Mouse (Mus musculus) MEL (cell line): Measurements from ENCODE around the gene Prcc. TPM values are rescaled to one million over a fixed set of nuclear protein-coding genes. Genes with fewer than 3 reads are reported as not detected.
"Not testable (repeated sequence)": the region's sequence is repeated elsewhere in the genome, so short reads cannot be mapped to it uniquely, and the experiment has no call there.

Experiments
- DNase-seq: peaks from one replicate; pipeline ENCODE4 v3.0.0; 2011; ENCODE audit warnings: low read depth, low spot score
- H3K27ac ChIP-seq: 2 replicates; pipeline ENCODE4 v1.5.1; 2012; ENCODE audit warnings: low read depth, mild to moderate bottlenecking, control low read depth, low read length, moderate library complexity; ENCODE audit not compliant: control insufficient read depth
- H3K27me3 ChIP-seq, 2 experiments: fragments of 150-350 bp in 1 of 2; sonication (generic) in 1 of 2; 2 replicates each; pipeline ENCODE4 v1.6.1; 2012; ENCODE audit warnings: low read length in 2 of 2, mild to moderate bottlenecking in 2 of 2, improper control_type of control experiment in 1 of 2, moderate library complexity in 1 of 2; ENCODE audit not compliant: insufficient read depth in 2 of 2, control insufficient read depth in 1 of 2
- H3K36me3 ChIP-seq, 2 experiments: 2 replicates each; pipeline ENCODE4 v1.6.1; 2012 to 2014; ENCODE audit warnings: low read length in 2 of 2, improper control_type of control experiment in 1 of 2, inconsistent platforms in 1 of 2, mild to moderate bottlenecking in 1 of 2; ENCODE audit not compliant: insufficient read depth in 2 of 2, control insufficient read depth in 1 of 2
- H3K4me1 ChIP-seq, 2 experiments: fragments of 150-350 bp in 1 of 2; sonication (generic) in 1 of 2; 2 replicates each; pipeline ENCODE4 v1.6.1; 2012; ENCODE audit warnings: low read length in 2 of 2, improper control_type of control experiment in 1 of 2, mild to moderate bottlenecking in 1 of 2; ENCODE audit not compliant: insufficient read depth in 2 of 2, control insufficient read depth in 1 of 2
- H3K4me3 ChIP-seq, 2 experiments: fragments of 150-350 bp in 1 of 2; sonication (generic) in 1 of 2; 2 replicates each; pipeline ENCODE4 v1.5.1; 2012; ENCODE audit warnings: low read depth in 2 of 2, low read length in 2 of 2, mild to moderate bottlenecking in 2 of 2, moderate library complexity in 2 of 2, control low read depth in 1 of 2, improper control_type of control experiment in 1 of 2; ENCODE audit not compliant: control insufficient read depth in 1 of 2, insufficient read depth in 1 of 2
- H3K79me2 ChIP-seq: 2 replicates; pipeline ENCODE4 v1.6.1; 2012; ENCODE audit warnings: mild to moderate bottlenecking, low read length, moderate library complexity; ENCODE audit not compliant: control insufficient read depth, poor library complexity, insufficient read depth
- H3K9ac ChIP-seq: 2 replicates; pipeline ENCODE4 v1.6.1; 2012; ENCODE audit warnings: low read depth, mild to moderate bottlenecking, control low read depth, low read length, moderate library complexity; ENCODE audit not compliant: control insufficient read depth, poor library complexity, severe bottlenecking
- H3K9me3 ChIP-seq: fragments of 150-350 bp; sonication (generic); replicated peaks from 2 replicates; pipeline ENCODE4 v1.6.1; 2012; ENCODE audit warnings: mild to moderate bottlenecking, low read length, improper control_type of control experiment, moderate library complexity; ENCODE audit not compliant: insufficient read depth
- BHLHE40 ChIP-seq: IDR thresholded peaks from 2 replicates; pipeline ENCODE4 v1.6.1; 2012; ENCODE audit warnings: low read depth, mild to moderate bottlenecking, inconsistent platforms, low read length, improper control_type of control experiment, borderline replicate concordance
- CHD1 ChIP-seq: IDR thresholded peaks from 2 replicates; pipeline ENCODE4 v1.6.1; 2012; ENCODE audit warnings: low read depth, mild to moderate bottlenecking, inconsistent platforms, low read length, improper control_type of control experiment
- CHD2 ChIP-seq: IDR thresholded peaks from 2 replicates; pipeline ENCODE4 v1.6.1; 2011; ENCODE audit warnings: low read length, improper control_type of control experiment
- ELF1 ChIP-seq: IDR thresholded peaks from 2 replicates; pipeline ENCODE4 v1.6.1; 2014; ENCODE audit warnings: low read depth, mild to moderate bottlenecking, inconsistent platforms, low read length, improper control_type of control experiment, moderate library complexity
- ETS1 ChIP-seq: IDR thresholded peaks from 2 replicates; pipeline ENCODE4 v1.6.1; 2012; ENCODE audit warnings: low read depth, mild to moderate bottlenecking, inconsistent platforms, low read length, improper control_type of control experiment, moderate library complexity
- GATA1 ChIP-seq: IDR thresholded peaks from 2 replicates; pipeline ENCODE4 v1.6.1; 2011; ENCODE audit warnings: low read depth, low read length, improper control_type of control experiment
- JUND ChIP-seq: IDR thresholded peaks from 2 replicates; pipeline ENCODE4 v1.6.1; 2011; ENCODE audit warnings: low read depth, mild to moderate bottlenecking, improper control_type of control experiment, low read length
- MAX ChIP-seq: IDR thresholded peaks from 2 replicates; pipeline ENCODE4 v1.6.1; 2011; ENCODE audit warnings: low read length, improper control_type of control experiment
- MEF2A ChIP-seq: IDR thresholded peaks from 2 replicates; pipeline ENCODE4 v1.6.1; 2014; ENCODE audit warnings: low read depth, mild to moderate bottlenecking, inconsistent platforms, low read length, improper control_type of control experiment; ENCODE audit not compliant: poor library complexity, insufficient replicate concordance, severe bottlenecking; ENCODE audit errors: extremely low read depth
- MXI1 ChIP-seq: IDR thresholded peaks from 2 replicates; pipeline ENCODE4 v1.6.1; 2011; ENCODE audit warnings: mild to moderate bottlenecking, low read depth, low read length, improper control_type of control experiment
- MYC ChIP-seq: IDR thresholded peaks from 2 replicates; pipeline ENCODE4 v1.6.1; 2011; ENCODE audit warnings: low read depth, mild to moderate bottlenecking, low read length, improper control_type of control experiment, moderate library complexity
- NELFE ChIP-seq: IDR thresholded peaks from 2 replicates; pipeline ENCODE4 v1.6.1; 2011; ENCODE audit warnings: low read depth, low read length, improper control_type of control experiment
- NRF1 ChIP-seq: IDR thresholded peaks from 2 replicates; pipeline ENCODE4 v1.6.1; 2014; ENCODE audit warnings: low read depth, mild to moderate bottlenecking, inconsistent platforms, low read length, improper control_type of control experiment, moderate library complexity; ENCODE audit not compliant: poor library complexity, insufficient read depth, severe bottlenecking
- POLR2A ChIP-seq, 2 experiments: IDR thresholded peaks; 2 replicates each; pipeline ENCODE4 v1.6.1; 2011 to 2012; ENCODE audit warnings: low read length in 2 of 2, mild to moderate bottlenecking in 2 of 2, control low read depth in 1 of 2, improper control_type of control experiment in 1 of 2, low read depth in 1 of 2, moderate library complexity in 1 of 2; ENCODE audit not compliant: control insufficient read depth in 1 of 2, insufficient read depth in 1 of 2, poor library complexity in 1 of 2
- RAD21 ChIP-seq: IDR thresholded peaks from 2 replicates; pipeline ENCODE4 v1.6.1; 2011; ENCODE audit warnings: mild to moderate bottlenecking, low read depth, low read length, improper control_type of control experiment
- SIN3A ChIP-seq: IDR thresholded peaks from 2 replicates; pipeline ENCODE4 v1.6.1; 2012; ENCODE audit warnings: low read length, improper control_type of control experiment, inconsistent platforms
- SMC3 ChIP-seq: IDR thresholded peaks from 2 replicates; pipeline ENCODE4 v1.6.1; 2011; ENCODE audit warnings: low read depth, low read length, improper control_type of control experiment
- TAL1 ChIP-seq: IDR thresholded peaks from 2 replicates; pipeline ENCODE4 v1.6.1; 2012; ENCODE audit warnings: mild to moderate bottlenecking, inconsistent platforms, low read length, moderate library complexity, mixed read lengths
- TBP ChIP-seq: IDR thresholded peaks from 2 replicates; pipeline ENCODE4 v1.8.0; 2011; ENCODE audit warnings: low read depth, low read length, improper control_type of control experiment
- TCF12 ChIP-seq: IDR thresholded peaks from 2 replicates; pipeline ENCODE4 v1.6.1; 2014; ENCODE audit warnings: low read depth, mild to moderate bottlenecking, inconsistent platforms, low read length, improper control_type of control experiment, moderate library complexity
- UBTF ChIP-seq: IDR thresholded peaks from 2 replicates; pipeline ENCODE4 v1.6.1; 2012; ENCODE audit warnings: low read depth, mild to moderate bottlenecking, inconsistent platforms, low read length, improper control_type of control experiment, moderate library complexity, borderline replicate concordance; ENCODE audit not compliant: insufficient read depth
- ZKSCAN1 ChIP-seq: IDR thresholded peaks from 2 replicates; pipeline ENCODE4 v1.6.1; 2012; ENCODE audit warnings: low read depth, mild to moderate bottlenecking, inconsistent platforms, low read length, improper control_type of control experiment, moderate library complexity
- ZMIZ1 ChIP-seq: IDR thresholded peaks from 2 replicates; pipeline ENCODE4 v1.6.1; 2012; ENCODE audit warnings: low read depth, mild to moderate bottlenecking, inconsistent platforms, low read length, improper control_type of control experiment, moderate library complexity
- ZNF384 ChIP-seq: IDR thresholded peaks from 2 replicates; pipeline ENCODE4 v1.6.1; 2012; ENCODE audit warnings: low read depth, mild to moderate bottlenecking, inconsistent platforms, low read length, improper control_type of control experiment
- polyA plus RNA-seq, 2 experiments: library from polyadenylated mRNA; stranded (reverse) in 1 of 2; unstranded in 1 of 2; fragments of >175 nt in 1 of 2; fragments of >200 nt in 1 of 2; gene quantifications; 2 replicates each; pipeline versions ENCODE4 v1.2.1 to v1.2.4; 2012; ENCODE audit warnings: low replicate concordance in 2 of 2, low read depth in 1 of 2; ENCODE audit not compliant: insufficient read length in 2 of 2, insufficient read depth in 1 of 2, missing spikeins in 1 of 2
- total RNA-seq: library from RNA; depleted of rRNA; stranded (reverse); fragments of 300-350 nt; gene quantifications from 2 replicates; pipeline ENCODE4 v1.2.3, GENCODE M21; 2012

Gene Prcc
- total and polyA plus RNA-seq, 3 experiments: 47.0 to 65.9 TPM; not detected in 1

DNA sequence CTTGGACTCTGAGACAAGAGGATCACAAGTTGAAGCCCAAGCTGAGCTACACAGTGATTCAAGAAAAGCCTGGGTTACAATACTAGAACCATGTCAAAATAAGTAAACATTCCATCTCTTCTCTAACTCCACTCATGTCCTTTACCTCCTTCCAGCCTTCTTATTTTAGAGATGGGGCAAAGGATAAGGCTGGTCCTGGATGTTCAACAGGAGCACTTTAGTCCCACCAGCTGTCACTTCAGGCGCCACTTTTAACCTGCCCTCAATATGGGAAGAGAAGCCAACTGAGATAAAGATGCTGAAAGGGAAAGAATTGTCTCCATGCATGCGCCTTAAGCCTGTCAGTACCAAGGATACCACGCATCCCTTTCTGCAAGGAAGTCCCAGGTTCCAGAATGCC lies 1.1 kb downstream of the Prcc start:
- H3K27me3 ChIP-seq: no peaks in the 10 kb centered on the region
- peak overlapping the region; percentile 98 for H3K9ac ChIP-seq
- peaks cover 38% of the 10 kb centered on the region for H3K79me2 ChIP-seq
- H3K36me3 ChIP-seq: peaks cover 4 to 16% of the 10 kb centered on the region in 2 experiments; a peak in 3 of 4 replicates
- DNase-seq: no peak
- peak overlapping the region; percentile 47 to 93 for H3K4me3 ChIP-seq
- peak overlapping the region; percentile 65; the same call in 1 of the 2 replicates for H3K27ac ChIP-seq
- TF ChIP-seq ZKSCAN1 (no peak), SIN3A (peak; percentile 56; the same call in 1 of the 2 replicates), NELFE (no peak), ZMIZ1 (no peak), MYC (no peak), TCF12 (no peak), CHD2 (no peak), NRF1 (no peak), GATA1 (0 out of 2 replicates have a peak, but pooled peaks have one; percentile 13), MXI1 (peak; percentile 23; the same call in 1 of the 2 replicates), RAD21 (no peak)
- H3K4me1 ChIP-seq: peaks cover 3 to 19% of the 10 kb centered on the region in 2 experiments; a peak in 3 of 4 replicates
- H3K9me3 ChIP-seq: no peaks in the 10 kb centered on the region

GRCm38 (mm10) chr3:87877730-87878129 lies 7.7 kb downstream of the Prcc start:
- TF ChIP-seq MAX (no peak), ELF1 (no peak), UBTF (no peak), TAL1 (no peak), MYC (no peak), SMC3 (no peak), NELFE (no peak), POLR2A (IDR thresholded peaks at IDR 0.05; ENCODE audit: control insufficient read depth in 1 of 2, insufficient read depth in 1 of 2, low read depth in 1 of 2, low read length in 2 of 2, poor library complexity in 1 of 2) (no peak), CHD1 (no peak), TBP (no peak), ETS1 (no peak), GATA1 (no peak), JUND (no peak), RAD21 (no peak), ZNF384 (no peak), MEF2A (no peak), BHLHE40 (no peak), TCF12 (no peak)
- TF ChIP-seq, all 39 proteins: peak for 0
- peaks cover 2 to 10% of the 10 kb centered on the region in 2 experiments; a peak in 3 of 4 replicates for H3K36me3 ChIP-seq
- H3K27me3 ChIP-seq: no peaks in the 10 kb centered on the region
- H3K4me3 ChIP-seq: no peak overlapping the region
- no peak for DNase-seq
- H3K9ac ChIP-seq: no peak overlapping the region
- peaks cover 13% of the 10 kb centered on the region for H3K79me2 ChIP-seq
- no peaks in the 10 kb centered on the region for H3K9me3 ChIP-seq
- no peak overlapping the region for H3K27ac ChIP-seq
- no peaks in the 10 kb centered on the region for H3K4me1 ChIP-seq

DNA sequence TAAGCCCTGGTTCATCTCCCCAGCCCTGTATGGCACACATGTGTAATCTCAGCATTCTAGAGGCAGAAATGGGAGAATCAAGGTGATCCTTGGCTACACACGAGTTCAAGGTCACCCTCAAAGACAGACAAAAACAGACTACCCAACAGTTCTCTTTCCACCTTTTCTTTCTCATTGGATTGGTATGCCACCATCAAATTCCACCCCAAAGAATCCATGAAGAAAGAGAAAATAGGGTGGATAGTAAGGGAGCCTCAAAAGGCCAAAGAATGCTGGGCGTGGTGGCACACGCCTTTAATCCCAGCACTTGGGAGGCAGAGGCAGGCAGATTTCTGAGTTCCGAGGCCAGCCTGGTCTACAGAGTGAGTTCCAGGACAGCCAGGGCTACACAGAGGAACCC lies 21.3 kb downstream of the Prcc start:
- not testable (repeated sequence) for H3K4me1 ChIP-seq, H3K27ac ChIP-seq, DNase-seq

More for the DNA sequence above, 21.3 kb downstream of the Prcc start:
- H3K4me3 ChIP-seq, H3K27me3 ChIP-seq, H3K9ac ChIP-seq, H3K9me3 ChIP-seq, H3K79me2 ChIP-seq: not testable (repeated sequence)
- peaks cover 0 to 21% of the 10 kb centered on the region in 2 experiments; a peak in 2 of 4 replicates for H3K36me3 ChIP-seq
